Mouse (Mus musculus): ENCODE measurements around the gene Hoxa9. TPM values are rescaled to one million over a fixed set of nuclear protein-coding genes. Genes with fewer than 3 reads are reported as not detected.
A peak's percentile ranks its signal among the peaks of the same experiment; 100 is the strongest.

The Hoxa9 gene
- polyA plus RNA-seq, 2 experiments = 0.43 to 0.76 TPM

DNA sequence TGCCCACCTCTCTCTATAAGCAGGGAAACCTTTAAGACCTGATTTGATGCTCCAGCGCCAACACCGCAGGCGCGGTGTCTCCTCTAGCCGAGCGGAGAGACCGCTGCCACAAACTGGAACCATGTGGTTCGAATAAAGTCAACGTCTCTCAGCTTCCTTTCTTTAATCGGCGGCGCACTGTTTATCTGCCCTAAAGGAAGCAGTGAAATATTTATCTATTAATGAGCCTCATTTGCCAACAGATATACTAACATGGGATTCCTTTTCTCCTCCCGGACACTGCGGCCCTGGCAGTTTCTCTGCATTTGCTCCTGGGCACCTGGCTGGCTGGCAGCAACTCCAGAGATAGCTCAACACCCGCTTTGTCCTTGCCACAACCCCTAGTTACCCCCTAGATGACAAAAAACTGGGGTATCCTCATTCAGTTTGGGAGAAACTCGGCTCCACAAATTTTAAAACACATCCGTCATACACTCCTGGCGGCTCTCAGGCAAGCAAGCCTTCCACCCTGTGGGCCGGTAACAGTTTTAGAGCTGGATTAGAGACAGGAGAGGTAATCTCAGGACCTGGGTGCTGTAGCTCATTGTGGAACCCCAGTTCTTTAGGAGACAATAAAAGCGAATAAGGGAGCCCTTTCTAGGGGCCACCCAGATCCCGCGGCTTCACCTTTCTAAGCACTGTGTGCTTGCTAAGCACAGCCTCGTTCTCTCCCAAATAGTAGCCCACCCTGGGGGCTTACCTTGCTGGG, 12.8 kb downstream of the Hoxa9 start:
- no peak overlapping the region; a peak in 1 of 4 replicates for H3K4me3 ChIP-seq (ENCODE audit: insufficient read depth in 1 of 2, low read depth in 2 of 2, low read length in 2 of 2)
- DNase-seq (ENCODE audit: low read depth in 3 of 3, low spot score in 3 of 3) = no peak
- H3K4me2 ChIP-seq (ENCODE audit: low read depth) = 0 out of 2 replicates have a peak overlapping the region, but pooled peaks have one; percentile 31
- TF ChIP-seq EP300 (IDR thresholded peaks at IDR 0.05; ENCODE audit: low read depth) (no peak), CTCF (IDR thresholded peaks at IDR 0.05; ENCODE audit: low read depth) (no peak)
- H3K4me1 ChIP-seq (replicated peaks; ENCODE audit: control insufficient read depth in 2 of 2, insufficient read depth in 2 of 2, low read length in 1 of 2) = no peaks in the 10 kb centered on the region
- H3K9ac ChIP-seq (replicated peaks) = no peak overlapping the region
- peaks cover 100% of the 10 kb centered on the region for H3K27me3 ChIP-seq (ENCODE audit: control insufficient read depth, insufficient read depth, low read length)
- H3K27ac ChIP-seq = no peak overlapping the region
- no peak for ATAC-seq (ENCODE audit: insufficient read depth)
- H3K9me3 ChIP-seq (ENCODE audit: control insufficient read depth, low read length) = no peaks in the 10 kb centered on the region
- WGBS (ENCODE audit: insufficient replicate concordance) = 11% methylated on average over 23 of the region's 23 CpGs
- H3K36me3 ChIP-seq (replicated peaks; ENCODE audit: control insufficient read depth, insufficient read depth, low read depth) = no peaks in the 10 kb centered on the region

DNA sequence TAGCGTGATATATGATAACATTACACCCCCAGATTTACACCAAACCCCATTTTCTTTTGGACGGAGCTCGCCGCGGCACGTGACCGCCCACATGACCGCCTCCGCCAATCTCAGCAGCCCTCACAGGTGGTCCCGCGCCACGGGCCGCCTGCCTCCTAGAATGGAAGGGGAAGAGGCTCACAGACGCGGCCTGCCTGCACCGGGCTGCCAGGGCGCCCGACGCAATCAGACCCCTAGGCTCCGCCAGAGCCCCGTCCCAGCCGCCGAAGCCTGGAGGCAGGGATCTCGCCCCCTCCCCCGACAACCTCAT, 13.5 kb downstream of the Hoxa9 start:
- Histone ChIP-seq H3K9me3 (ENCODE audit: control insufficient read depth, low read length) (no peaks in the 10 kb centered on the region), H3K27ac (no peak overlapping the region), H3K4me1 (replicated peaks; ENCODE audit: control insufficient read depth in 2 of 2, insufficient read depth in 2 of 2, low read length in 1 of 2) (no peaks in the 10 kb centered on the region), H3K27me3 (ENCODE audit: control insufficient read depth, insufficient read depth, low read length) (peaks cover 100% of the 10 kb centered on the region), H3K4me2 (ENCODE audit: low read depth) (peak overlapping the region; percentile 31), H3K9ac (replicated peaks) (no peak overlapping the region), H3K4me3 (ENCODE audit: insufficient read depth in 1 of 2, low read depth in 2 of 2, low read length in 2 of 2) (peak overlapping the region in 1 of 2 experiments; percentile 12; a peak in 2 of 4 replicates), H3K36me3 (replicated peaks; ENCODE audit: control insufficient read depth, insufficient read depth, low read depth) (no peaks in the 10 kb centered on the region)
- DNase-seq (ENCODE audit: low read depth in 3 of 3, low spot score in 3 of 3) = no peak
- under 1% methylated on average over 25 of the region's 25 CpGs for WGBS (ENCODE audit: insufficient replicate concordance)
- TF ChIP-seq EP300 (IDR thresholded peaks at IDR 0.05; ENCODE audit: low read depth) = no peak
- no peak for TF ChIP-seq CTCF (IDR thresholded peaks at IDR 0.05; ENCODE audit: low read depth)
- no peak for ATAC-seq (ENCODE audit: insufficient read depth)

GRCm38 (mm10) chr6:52216691-52217458, 14.0 kb downstream of the Hoxa9 start:
- Histone ChIP-seq H3K4me2 (ENCODE audit: low read depth) (peak overlapping the region; percentile 31), H3K4me1 (replicated peaks; ENCODE audit: control insufficient read depth in 2 of 2, insufficient read depth in 2 of 2, low read length in 1 of 2) (no peaks in the 10 kb centered on the region), H3K27ac (no peak overlapping the region), H3K4me3 (ENCODE audit: insufficient read depth in 1 of 2, low read depth in 2 of 2, low read length in 2 of 2) (peak overlapping the region in 1 of 2 experiments; percentile 12; a peak in 1 of 4 replicates), H3K9ac (replicated peaks) (no peak overlapping the region), H3K36me3 (replicated peaks; ENCODE audit: control insufficient read depth, insufficient read depth, low read depth) (no peaks in the 10 kb centered on the region), H3K27me3 (ENCODE audit: control insufficient read depth, insufficient read depth, low read length) (peaks cover 100% of the 10 kb centered on the region), H3K9me3 (ENCODE audit: control insufficient read depth, low read length) (no peaks in the 10 kb centered on the region)
- no peak for TF ChIP-seq CTCF (IDR thresholded peaks at IDR 0.05; ENCODE audit: low read depth)
- TF ChIP-seq EP300 (IDR thresholded peaks at IDR 0.05; ENCODE audit: low read depth) = no peak
- DNase-seq (ENCODE audit: low read depth in 3 of 3, low spot score in 3 of 3) (no peak), ATAC-seq (ENCODE audit: insufficient read depth) (no peak)
- 2% methylated on average over 60 of the region's 60 CpGs for WGBS (ENCODE audit: insufficient replicate concordance)

GRCm38 (mm10) chr6:52215771-52216535, 14.9 kb downstream of the Hoxa9 start:
- H3K36me3 ChIP-seq (replicated peaks; ENCODE audit: control insufficient read depth, insufficient read depth, low read depth) = no peaks in the 10 kb centered on the region
- peaks cover 100% of the 10 kb centered on the region for H3K27me3 ChIP-seq (ENCODE audit: control insufficient read depth, insufficient read depth, low read length)
- ATAC-seq (ENCODE audit: insufficient read depth) (no peak), DNase-seq (ENCODE audit: low read depth in 3 of 3, low spot score in 3 of 3) (no peak)
- no peak overlapping the region for H3K27ac ChIP-seq
- H3K9ac ChIP-seq (replicated peaks) = no peak overlapping the region
- H3K4me3 ChIP-seq (ENCODE audit: insufficient read depth in 1 of 2, low read depth in 2 of 2, low read length in 2 of 2) = no peak overlapping the region
- 3% methylated on average over 30 of the region's 30 CpGs for WGBS (ENCODE audit: insufficient replicate concordance)
- H3K4me1 ChIP-seq (replicated peaks; ENCODE audit: control insufficient read depth in 2 of 2, insufficient read depth in 2 of 2, low read length in 1 of 2) = no peaks in the 10 kb centered on the region
- H3K9me3 ChIP-seq (ENCODE audit: control insufficient read depth, low read length) = no peaks in the 10 kb centered on the region
- no peak for TF ChIP-seq CTCF (IDR thresholded peaks at IDR 0.05; ENCODE audit: low read depth)
- no peak for TF ChIP-seq EP300 (IDR thresholded peaks at IDR 0.05; ENCODE audit: low read depth)
- no peak overlapping the region for H3K4me2 ChIP-seq (ENCODE audit: low read depth)
